Mouse (Mus musculus): Measurements from ENCODE around the gene Plekha3.

DNA sequence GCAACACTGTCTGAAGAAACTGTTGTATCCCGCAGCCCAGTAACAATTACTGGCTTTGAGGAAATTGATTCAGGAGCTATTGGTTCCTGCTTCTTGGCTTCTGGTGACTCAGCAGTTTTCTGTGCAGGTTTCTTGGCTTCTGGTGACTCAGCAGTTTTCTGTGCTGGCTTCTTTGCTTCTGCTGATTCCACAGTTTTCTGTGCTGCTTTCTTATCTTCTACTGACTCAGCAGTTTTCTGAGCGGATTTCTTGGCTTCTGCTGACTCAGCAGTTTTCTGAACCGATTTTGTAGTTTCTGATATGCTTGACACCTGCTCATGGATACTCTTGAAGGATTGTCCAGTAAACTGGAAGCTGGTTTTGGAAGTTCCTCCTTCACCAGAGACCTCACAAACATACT is 33.4 kb downstream of the Plekha3 start:
- TF ChIP-seq EP300 (IDR thresholded peaks at IDR 0.05; ENCODE audit: low read depth): no peak
- no peak for TF ChIP-seq CTCF (IDR thresholded peaks at IDR 0.05; ENCODE audit: low read depth)

Data from liver, postnatal 0 days (tissue).